Mouse (Mus musculus): ENCODE measurements around the gene Vil1.

Vil1 gene

GRCm38 (mm10) chr1:74411753-74412325 is 2.7 kb downstream of the Vil1 start:
- in situ Hi-C loops (cut with MseI, MboI), result no loop called here

- in situ Hi-C loops (cut with MseI, MboI), result no loop called here
Observed at GRCm38 (mm10) chr1:74412711-74413110, 3.5 kb downstream of the Vil1 start.

- in situ Hi-C loops (cut with MseI, MboI), result no loop called here
Observed at GRCm38 (mm10) chr1:74415143-74415542, 6.0 kb downstream of the Vil1 start.

- in situ Hi-C loops (cut with MseI, MboI), result no loop called here
Observed at GRCm38 (mm10) chr1:74418747-74419439, 9.7 kb downstream of the Vil1 start.

GRCm38 (mm10) chr1:74419440-74419794 is 10.2 kb downstream of the Vil1 start:
- in situ Hi-C loops (cut with MseI, MboI), result no loop called here

GRCm38 (mm10) chr1:74423147-74423546 is 14.0 kb downstream of the Vil1 start:
- in situ Hi-C loops (cut with MseI, MboI), result no loop called here

- in situ Hi-C loops (cut with MseI, MboI), result no loop called here
Observed at GRCm38 (mm10) chr1:74425845-74426244, 16.7 kb downstream of the Vil1 start.

- in situ Hi-C loops (cut with MseI, MboI), result no loop called here
Observed at GRCm38 (mm10) chr1:74433220-74433619, 24.0 kb downstream of the Vil1 start.

GRCm38 (mm10) chr1:74434596-74434995 is 25.4 kb downstream of the Vil1 start:
- in situ Hi-C loops (cut with MseI, MboI), result no loop called here

GRCm38 (mm10) chr1:74435563-74435962 is 26.4 kb downstream of the Vil1 start:
- in situ Hi-C loops (cut with MseI, MboI), result no loop called here

GRCm38 (mm10) chr1:74437702-74438427 is 28.7 kb downstream of the Vil1 start:
- in situ Hi-C loops (cut with MseI, MboI), result no loop called here

- in situ Hi-C loops (cut with MseI, MboI), result no loop called here
Observed at GRCm38 (mm10) chr1:74439166-74439876, 30.1 kb downstream of the Vil1 start.

- in situ Hi-C loops (cut with MseI, MboI), result no loop called here
Observed at GRCm38 (mm10) chr1:74444538-74444937, 35.4 kb downstream of the Vil1 start.

GRCm38 (mm10) chr1:74452611-74453045 is 43.5 kb downstream of the Vil1 start:
- in situ Hi-C loops (cut with MseI, MboI), result no loop called here

GRCm38 (mm10) chr1:74460273-74460672 is 51.1 kb downstream of the Vil1 start:
- in situ Hi-C loops (cut with MseI, MboI), result no loop called here

Measured in mouse trophoblast stem cell (cell line).